Mouse (Mus musculus) left cerebral cortex, adult 2 months (tissue): ENCODE measurements around the gene Dgkg. TPM values are rescaled to one million over a fixed set of nuclear protein-coding genes. Genes with fewer than 3 reads are reported as not detected.
A peak's percentile ranks its signal among the peaks of the same experiment; 100 is the strongest.

ENCODE experiments used
- DNase-seq, 2 experiments: peaks; one replicate each; pipeline ENCODE4 v3.0.0; 2021 to 2022; ENCODE audit warnings: low spot score in 2 of 2, mixed read lengths in 1 of 2; ENCODE audit errors: extremely low spot score in 1 of 2
- H3K27ac ChIP-seq: fragments of 200-600 bp; 2 replicates; pipeline ENCODE4 v1.8.1; 2022
- H3K4me3 ChIP-seq: fragments of 200-600 bp; 2 replicates; pipeline ENCODE4 v1.8.1; 2022
- CTCF ChIP-seq: fragments of 200-600 bp; IDR thresholded peaks from 2 replicates; pipeline ENCODE4 v1.8.1; 2022; ENCODE audit warnings: antibody characterized with exemption, mild to moderate bottlenecking, moderate library complexity
- intact Hi-C: fragments of 180-260 bp; cut with DNase I; formaldehyde crosslinking; loops from one replicate; pipeline ENCODE4 v1.15.1; 2025
- total RNA-seq, 2 experiments: library from RNA; stranded (reverse); gene quantifications; 2 replicates each; pipeline ENCODE4 v1.2.3; 2021

The Dgkg gene
- total RNA-seq, 2 experiments from 2014 or later: 63.3 to 64.0 TPM

DNA sequence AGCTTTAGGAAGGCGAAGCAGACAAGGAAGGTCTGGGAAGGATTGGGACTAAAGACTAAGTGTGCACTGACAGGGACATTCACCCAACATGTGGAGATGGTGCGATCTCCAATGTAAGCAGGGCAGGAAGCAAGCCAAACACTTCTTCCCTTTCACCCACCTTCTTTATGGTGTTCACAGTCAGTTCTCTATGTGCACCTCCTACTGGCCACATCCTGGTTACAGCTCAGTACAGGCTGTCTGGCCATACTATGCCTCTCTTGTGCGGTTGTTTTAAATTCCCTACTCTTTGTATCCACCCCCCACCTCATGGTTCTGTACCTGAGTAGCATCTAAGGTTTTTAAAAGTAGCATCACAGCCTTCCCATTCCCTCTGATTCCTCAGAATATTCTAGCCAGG, 71.5 kb downstream of the Dgkg start:
- no peak for TF ChIP-seq CTCF
- DNase-seq: no peak
- Histone ChIP-seq H3K27ac (no peak overlapping the region), H3K4me3 (no peak overlapping the region)
- intact Hi-C loops: no loop called here

DNA sequence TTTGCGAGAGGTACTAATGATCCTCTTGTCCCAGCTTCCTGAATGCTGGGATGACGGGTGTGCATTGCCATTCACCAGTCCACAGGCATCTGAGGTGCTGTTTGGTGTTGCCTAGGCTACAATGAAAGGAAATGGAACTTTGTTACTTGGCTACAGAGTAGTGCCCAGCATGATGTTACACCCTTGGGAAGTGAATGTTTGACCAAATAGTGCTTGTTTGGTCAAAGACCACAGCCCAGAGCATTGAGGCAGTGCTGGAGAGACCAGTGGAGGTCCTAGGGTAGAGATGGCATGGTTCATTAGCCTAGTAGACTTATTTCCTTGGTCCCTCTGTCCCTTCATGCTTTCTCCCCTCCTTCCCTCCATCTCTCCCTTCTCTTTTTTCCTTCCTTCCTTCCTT, 73.6 kb downstream of the Dgkg start:
- intact Hi-C loops: no loop called here
- Histone ChIP-seq H3K4me3 (no peak overlapping the region), H3K27ac (no peak overlapping the region)
- DNase-seq: no peak
- TF ChIP-seq CTCF: no peak

DNA sequence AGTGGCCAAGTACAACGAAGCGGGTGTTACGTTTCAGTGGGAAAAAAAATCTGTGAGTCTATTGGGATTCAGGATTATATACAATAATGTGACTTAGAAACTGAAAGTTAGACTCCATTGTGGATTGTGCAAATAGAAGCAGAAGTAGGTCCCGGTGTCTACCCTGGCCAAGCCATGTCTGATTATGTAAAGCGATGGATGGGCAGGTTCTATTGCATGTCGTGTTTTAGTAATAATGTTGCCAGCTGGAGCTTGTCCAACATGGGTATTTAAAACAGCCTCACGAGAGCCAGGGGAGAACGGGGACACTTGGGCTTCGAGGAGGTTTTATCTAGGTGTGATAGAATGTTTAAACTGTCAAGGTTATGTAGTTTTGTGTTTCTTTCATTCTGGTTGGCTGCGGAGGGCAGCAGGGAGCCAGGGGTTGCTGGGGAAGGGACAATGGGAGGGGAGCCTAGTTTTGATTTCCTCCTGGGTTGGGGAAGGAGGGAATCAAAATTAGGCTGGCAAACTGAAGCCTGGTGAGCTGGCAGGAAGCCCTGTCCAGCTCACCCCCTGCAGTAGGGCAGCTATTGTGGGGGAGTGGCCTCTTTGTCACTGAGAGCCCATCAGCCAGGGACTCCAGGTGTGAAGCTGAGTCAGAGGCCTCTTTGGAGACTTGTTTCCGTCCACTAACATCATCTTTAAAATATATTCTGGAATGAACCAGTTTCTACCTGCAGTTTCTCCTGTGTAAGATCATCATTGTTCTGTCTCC, 74.7 kb downstream of the Dgkg start:
- H3K4me3 ChIP-seq: no peak overlapping the region
- TF ChIP-seq CTCF: no peak
- no peak for DNase-seq
- intact Hi-C loops: no loop called here
- no peak overlapping the region for H3K27ac ChIP-seq

DNA sequence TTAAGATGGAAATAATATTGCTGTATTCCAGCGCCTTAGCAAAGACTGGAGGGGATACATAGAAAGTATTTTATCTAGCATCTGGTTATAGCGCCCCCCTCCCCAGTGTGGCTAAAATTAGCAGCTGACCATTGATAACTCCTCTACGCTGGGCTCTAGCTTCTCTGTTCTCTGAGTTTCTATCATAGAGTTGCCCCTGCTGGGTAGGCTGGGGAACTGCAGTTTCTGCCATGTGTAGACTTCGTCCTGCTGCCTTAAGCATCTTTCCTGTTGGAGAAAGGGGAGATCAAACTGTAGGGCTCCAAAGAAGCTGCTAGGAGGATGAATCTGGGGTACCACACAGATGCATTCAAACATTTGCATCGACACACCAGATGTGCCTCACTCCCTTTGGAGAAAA, 76.9 kb downstream of the Dgkg start:
- intact Hi-C loops: no loop called here
- peak; percentile 58 for TF ChIP-seq CTCF

DNA sequence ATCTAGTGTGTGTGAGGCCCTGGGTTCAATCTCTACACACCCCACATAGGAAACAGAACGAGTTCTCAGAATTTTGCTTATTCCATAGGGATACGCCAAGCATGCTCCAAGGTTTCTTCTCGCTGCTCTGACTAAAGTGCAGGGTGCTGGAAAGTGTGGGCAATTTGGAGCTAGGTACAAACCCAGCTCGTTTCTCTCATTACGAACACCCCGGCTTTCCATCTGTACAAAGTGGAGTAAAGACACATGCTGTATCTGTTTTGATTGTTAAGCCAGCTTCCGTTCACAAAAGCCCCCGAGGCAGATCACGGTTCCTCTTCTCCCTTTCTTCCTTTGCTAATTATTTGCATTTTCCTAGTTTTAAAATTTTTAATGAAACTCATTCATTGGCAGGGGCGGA, 78.1 kb downstream of the Dgkg start:
- no peak for TF ChIP-seq CTCF
- H3K27ac ChIP-seq: no peak overlapping the region
- H3K4me3 ChIP-seq: no peak overlapping the region
- DNase-seq: no peak
- intact Hi-C loops: loop anchor here (2.0 kb wide), 1 partner anchor 276 kb away; no protein-coding TSS in a partner anchor

More for the DNA sequence above, 76.9 kb downstream of the Dgkg start:
- DNase-seq: no peak
- H3K4me3 ChIP-seq: no peak overlapping the region
- H3K27ac ChIP-seq: no peak overlapping the region

DNA sequence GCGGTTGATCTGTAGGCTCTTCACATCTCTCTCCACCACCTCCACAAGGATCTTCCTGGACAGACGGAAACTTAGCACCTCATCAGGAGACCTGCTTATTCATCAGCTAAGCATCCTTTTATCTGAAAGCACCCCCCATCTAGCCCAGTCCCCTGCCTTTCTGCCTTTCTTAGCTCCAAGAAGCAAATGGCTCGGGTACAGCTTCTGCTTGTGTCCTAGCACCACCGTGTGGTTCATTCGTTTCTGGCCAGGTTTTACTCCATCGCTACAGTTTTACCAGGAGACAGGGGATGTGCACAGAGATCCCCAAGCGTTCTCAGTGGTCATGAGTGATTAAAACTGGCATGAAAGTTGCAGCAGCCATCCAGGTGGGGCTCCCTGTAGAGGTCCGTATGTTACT, 79.4 kb downstream of the Dgkg start:
- peak; percentile 57 for TF ChIP-seq CTCF
- intact Hi-C loops: loop anchor here (2.0 kb wide), 2 partner anchors 267 to 275 kb away; no protein-coding TSS in a partner anchor
- no peak for DNase-seq
- Histone ChIP-seq H3K4me3 (no peak overlapping the region), H3K27ac (no peak overlapping the region)

DNA sequence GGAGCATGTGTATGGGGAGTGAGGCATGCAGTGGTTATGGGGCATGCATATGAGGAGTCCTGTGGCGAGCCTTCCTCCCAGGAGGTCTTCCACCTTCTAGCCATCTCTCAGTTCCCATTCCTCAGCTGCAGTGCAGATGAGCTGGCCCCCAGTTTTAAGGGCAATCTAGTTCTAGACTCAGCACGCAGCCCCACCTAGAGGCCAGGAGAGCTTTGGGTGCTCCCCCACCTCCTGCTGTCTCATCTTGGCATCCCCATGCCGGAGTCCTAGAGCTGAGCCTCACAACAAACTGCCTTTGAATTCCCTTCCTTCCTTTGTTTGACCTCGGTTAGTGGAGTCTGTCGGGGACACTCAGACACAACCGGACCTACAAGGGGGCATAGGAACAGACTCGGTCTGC, 82.9 kb downstream of the Dgkg start:
- intact Hi-C loops: no loop called here
- no peak for DNase-seq
- no peak overlapping the region for H3K27ac ChIP-seq
- H3K4me3 ChIP-seq: no peak overlapping the region
- peak; percentile 25 for TF ChIP-seq CTCF

DNA sequence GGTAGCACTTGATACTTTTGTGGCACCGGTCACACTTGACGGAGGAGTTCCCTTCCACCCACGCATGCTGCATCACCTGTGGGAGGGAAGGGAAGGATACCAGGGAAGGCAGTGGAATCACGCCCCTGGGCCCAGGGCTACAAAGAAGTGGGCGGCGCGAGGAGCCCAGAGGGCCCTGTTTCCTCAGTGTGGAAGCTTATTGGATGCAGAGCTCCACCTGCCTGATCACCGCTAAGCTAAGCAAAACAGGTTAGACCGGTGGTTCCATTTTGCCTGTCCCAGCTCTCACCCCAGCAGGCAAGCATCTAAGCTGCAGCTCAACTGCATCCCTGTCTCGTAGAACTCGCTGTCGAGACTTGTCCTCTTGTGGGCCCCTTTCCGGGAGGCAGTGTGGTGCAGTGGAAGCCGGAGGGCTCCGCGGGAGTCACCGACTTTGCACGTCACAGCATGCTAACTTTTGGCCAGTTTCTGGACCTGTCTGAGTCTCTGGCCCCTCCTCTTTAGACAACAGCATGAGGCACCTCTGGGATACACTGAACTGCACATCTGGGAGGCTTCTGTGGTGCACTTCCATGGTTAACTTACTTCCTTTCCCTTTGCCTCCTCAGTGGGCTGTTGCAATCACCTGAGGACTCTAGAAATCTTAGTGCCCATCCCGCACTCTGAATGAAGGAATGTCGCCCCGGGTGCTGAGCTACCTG, 84.2 kb downstream of the Dgkg start:
- no peak for TF ChIP-seq CTCF
- intact Hi-C loops: no loop called here

DNA sequence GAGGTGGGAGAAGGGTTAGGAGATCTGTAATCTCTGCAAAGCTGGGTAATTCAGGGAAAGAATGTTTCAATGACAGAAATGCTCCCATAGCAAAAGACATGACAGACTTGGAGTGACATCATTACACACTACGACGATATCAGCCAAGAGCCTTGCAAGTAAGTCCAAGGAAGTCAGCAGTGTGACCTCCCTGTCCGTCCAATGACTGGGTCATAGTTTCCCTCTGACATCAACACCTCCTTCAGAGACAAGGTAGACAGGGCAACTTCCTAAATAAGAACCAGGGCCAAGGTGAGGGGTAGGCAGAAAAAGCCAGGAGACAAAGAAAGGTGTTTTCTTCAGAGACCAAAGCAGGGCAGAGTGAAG, 92.1 kb downstream of the Dgkg start:
- intact Hi-C loops: loop anchor here (1.0 to 10.0 kb wide), 2 partner anchors 242 to 480 kb away; no protein-coding TSS in a partner anchor
- Histone ChIP-seq H3K27ac (no peak overlapping the region), H3K4me3 (no peak overlapping the region)
- TF ChIP-seq CTCF: no peak
- DNase-seq: no peak

More for the DNA sequence above, 84.2 kb downstream of the Dgkg start:
- Histone ChIP-seq H3K4me3 (no peak overlapping the region), H3K27ac (no peak overlapping the region)
- DNase-seq: no peak

DNA sequence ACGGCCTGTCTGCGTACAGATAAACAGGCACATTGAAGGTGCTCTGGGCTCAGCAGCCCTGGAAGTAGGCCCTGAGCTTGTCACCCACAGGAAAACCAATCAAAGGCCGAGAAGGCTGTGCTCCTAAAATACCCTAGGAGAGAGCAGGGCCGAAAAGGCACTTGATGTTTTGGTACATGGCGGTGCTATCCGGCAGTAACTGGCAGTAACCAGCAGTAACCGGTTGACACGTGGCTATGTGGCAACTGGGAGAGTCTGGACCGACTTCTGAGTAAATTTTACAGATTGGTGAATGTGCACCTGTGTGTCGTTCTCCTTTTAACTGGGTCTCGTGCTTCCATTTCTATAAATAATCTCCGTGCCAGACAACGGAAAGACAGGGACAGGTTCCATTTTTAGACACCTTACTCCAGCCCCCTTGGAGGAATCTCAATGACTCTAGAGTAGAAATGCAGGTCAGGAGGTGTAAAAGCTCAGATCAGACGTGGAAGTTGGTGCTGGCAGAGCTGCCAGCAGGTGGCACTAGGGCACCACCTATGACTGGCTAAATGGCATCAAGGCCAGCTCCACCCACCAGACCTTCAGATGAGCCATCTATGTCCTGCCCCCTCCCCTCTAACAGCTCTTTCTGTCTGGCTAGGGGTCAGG, 92.6 kb downstream of the Dgkg start:
- TF ChIP-seq CTCF: peak; percentile 80
- no peak overlapping the region for H3K27ac ChIP-seq
- intact Hi-C loops: loop anchor here (1.0 to 10.0 kb wide), 2 partner anchors 243 to 480 kb away; no protein-coding TSS in a partner anchor
- peak; percentile 66 to 67 for DNase-seq
- no peak overlapping the region for H3K4me3 ChIP-seq

DNA sequence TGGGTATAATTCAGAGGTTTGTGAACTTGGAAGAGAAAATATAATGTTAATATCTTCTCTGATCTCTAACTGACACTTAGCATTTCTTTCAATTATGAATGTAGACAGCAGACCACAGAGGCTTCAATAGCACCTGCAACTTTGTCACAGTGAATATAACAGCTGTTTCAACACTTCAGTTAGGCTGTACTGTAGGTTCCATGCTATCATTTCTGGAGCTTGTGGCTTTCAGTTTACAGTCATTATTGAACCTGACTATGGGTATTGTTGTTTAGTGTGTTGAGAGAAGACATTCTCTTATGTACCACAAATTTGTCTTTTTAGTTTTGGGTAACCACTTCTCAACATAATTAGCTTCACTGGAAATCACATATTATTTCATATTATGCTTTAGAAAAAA, 93.4 kb downstream of the Dgkg start:
- DNase-seq: no peak
- no peak overlapping the region for H3K27ac ChIP-seq
- intact Hi-C loops: loop anchor here (10.0 kb wide), 1 partner anchor 481 kb away; no protein-coding TSS in a partner anchor
- no peak overlapping the region for H3K4me3 ChIP-seq
- TF ChIP-seq CTCF: no peak

DNA sequence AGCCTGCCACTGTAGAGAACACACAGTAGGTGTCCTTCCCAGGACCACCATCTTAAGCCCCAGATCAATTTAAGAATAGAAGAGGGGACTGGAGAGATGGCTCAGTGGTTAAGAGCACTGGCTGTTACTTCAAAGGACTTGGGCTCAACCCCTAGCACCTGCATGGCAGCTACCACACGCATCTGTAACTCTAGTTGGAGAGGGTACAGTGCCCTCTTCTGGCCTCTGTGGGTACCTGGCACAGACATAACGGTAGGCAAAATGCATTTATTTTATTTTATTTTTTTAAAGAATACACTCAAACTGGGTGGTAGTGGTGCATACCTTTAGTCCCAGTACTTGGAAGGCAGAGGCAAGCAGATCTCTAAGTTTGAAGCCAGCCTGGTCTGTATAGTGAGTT, 102.0 kb downstream of the Dgkg start:
- peak; percentile 60 for TF ChIP-seq CTCF
- intact Hi-C loops: loop anchor here (1.0 kb wide), 1 partner anchor 245 kb away; no protein-coding TSS in a partner anchor
- H3K27ac ChIP-seq: no peak overlapping the region
- no peak for DNase-seq
- H3K4me3 ChIP-seq: no peak overlapping the region
